Mouse (Mus musculus): ENCODE measurements around the gene Spert.

Spert gene

DNA sequence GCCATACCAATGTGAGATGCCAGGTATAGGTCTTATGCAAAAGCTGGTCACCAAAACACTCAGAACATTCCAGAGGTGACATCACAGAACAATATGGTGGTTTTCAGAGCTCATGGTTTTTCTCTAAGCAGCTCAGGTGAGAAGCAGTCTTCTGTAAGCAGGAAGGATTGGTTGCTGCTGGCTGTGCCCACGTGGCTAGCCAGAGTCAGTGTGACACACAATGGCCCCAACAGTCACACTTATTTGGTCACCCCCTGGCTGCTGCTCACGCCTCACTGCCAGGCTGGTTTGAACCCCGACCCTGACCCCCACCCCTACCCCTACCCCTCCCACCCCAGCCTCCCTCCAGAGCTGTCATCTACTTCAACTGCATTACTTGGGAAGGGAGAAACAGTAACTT, at the start of gene Spert:
Gene Spert (minus strand): TSS at position 139 of the 400 bp plus-strand sequence.
- DNase-seq = no peak

DNA sequence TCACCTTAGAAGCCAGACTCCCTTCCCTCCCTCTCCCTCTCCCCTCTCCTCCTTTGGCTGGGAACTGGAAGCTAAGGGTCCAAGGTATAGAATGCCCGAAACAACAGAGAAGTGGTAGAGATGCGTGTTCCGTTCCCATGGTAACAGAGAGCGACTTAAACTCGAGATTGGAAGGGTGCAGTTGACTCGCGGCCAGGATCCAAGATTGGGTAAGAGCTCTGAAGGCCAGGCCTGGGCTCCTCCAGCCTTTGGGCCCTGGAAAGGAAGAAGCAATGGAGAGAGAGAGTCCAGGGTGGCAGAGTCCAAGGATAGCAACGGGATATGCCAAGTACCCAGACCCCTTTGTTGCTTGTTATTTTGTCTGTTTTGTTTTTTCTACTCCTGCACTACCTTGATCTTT, 49.2 kb upstream of the Spert start, which contains the start of gene Erich6b:
Gene Erich6b (plus strand): TSS at position 180 of the 400 bp plus-strand sequence.
- no peak for DNase-seq

DNA sequence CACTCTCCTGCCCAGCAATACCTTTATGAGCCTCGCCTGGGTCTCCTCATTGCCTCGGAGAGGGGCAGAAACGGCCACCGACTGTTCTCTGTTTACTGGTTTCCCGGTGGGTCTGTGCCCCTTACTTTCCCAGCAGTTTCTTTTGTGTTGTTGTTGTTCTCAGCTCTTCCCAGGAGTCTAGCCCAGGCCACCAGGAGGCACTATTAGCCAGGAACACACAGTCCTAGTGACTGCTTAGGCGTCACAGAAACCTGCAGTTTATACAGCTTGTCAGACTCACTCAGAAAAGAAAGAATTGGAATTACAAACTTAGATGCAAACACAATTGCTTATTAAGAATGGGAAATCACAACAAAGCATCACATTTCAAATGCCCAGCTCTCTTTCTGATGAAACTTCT, 48.5 kb upstream of the Spert start:
- peak; percentile 39 to 64 for DNase-seq

DNA sequence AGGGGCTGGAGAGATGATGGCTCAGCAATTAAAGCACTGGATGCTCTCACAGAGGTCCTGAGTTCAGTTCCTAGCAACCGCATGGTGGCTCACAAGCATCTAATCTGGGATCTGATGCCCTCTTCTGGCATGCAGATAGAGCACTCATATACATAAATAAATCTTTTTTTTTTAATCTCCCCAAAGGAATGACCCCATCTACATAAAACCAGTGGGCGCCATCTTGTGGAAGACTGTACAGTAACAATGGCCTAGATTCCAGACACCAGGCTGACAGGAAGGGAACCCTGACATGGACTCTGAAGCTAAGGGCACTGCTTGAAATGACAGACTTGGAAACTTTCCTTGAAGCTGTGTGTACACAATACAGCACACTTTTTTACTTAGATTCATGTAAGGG, 47.9 kb upstream of the Spert start:
- DNase-seq = peak; percentile 30 to 44

DNA sequence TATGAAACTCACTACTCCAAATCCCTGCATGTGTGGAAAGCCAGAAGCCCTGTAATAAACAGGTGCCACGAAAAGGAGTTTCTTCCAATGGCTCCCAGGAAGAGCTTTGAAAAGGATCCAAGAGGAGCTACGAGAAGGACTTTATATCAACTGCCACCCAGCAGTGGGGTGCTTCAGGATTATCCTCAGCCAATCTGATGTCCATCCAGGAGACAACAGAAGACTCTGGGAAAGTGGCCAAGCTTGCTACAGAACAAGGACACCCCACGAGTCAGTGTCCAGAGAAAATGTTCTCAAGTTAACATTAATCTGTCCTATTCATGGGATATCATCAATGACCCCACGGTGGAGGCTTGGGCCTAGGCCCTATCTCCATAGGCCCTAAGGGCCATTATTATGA, 44.7 kb upstream of the Spert start:
- DNase-seq = no peak

DNA sequence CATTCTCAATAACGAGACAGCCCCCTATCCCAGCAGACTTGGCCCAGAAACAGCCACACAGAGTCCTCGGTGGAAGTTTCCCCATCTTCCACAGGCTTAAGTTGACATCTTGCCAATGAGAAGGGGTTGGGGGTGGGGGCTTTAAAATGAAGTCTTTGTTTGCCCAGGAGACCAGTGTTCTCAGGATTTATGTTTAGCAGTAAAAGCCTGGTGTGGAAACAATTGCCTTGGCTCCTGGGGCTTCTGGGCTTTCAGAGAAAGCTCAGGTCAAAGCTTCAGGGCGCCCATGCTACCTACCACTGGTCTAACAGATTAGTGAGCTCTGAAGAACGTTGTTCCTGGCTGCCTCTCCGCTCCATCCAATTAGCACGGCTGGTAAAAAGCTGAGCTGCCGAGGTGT, 43.2 kb upstream of the Spert start:
- DNase-seq = no peak

DNA sequence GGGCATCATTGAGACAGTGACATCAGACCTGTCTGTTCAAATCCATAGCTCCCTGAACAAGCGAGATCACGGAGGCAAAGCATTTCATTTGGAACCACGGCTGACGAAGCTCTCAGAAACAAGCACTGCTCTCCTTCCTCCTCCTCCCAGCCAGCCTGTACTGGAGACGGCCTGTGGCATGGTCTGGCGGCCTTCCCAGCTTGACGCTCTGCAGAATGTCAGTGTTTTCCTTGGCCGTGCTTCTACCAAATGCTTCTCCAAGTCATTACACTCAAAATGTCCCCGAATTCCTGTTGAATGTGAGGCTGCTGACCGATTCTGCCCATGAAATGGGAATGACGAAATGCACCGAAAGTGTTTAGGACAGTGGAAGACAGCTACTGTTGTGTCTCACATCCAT, 42.4 kb upstream of the Spert start:
- DNase-seq = peak; percentile 55 to 71

DNA sequence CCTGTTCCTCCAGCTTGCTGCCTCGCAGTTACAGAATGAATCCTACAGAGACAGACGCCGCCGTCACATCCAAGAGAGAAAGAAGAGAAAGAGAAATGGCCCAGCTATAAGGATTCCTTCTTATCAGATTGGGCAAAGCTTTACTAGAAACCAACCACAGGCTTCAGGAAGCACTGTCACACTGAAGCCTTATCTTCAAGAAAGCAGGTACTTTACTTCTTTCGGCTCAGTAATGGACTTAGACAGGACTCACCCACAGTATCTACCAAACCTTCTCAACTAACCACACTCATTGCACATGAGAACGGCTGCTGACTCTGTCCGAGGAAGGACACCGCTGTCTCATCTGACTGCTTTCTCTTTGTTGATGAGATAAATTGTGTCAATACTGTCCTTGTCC, 36.0 kb upstream of the Spert start:
- DNase-seq = no peak

DNA sequence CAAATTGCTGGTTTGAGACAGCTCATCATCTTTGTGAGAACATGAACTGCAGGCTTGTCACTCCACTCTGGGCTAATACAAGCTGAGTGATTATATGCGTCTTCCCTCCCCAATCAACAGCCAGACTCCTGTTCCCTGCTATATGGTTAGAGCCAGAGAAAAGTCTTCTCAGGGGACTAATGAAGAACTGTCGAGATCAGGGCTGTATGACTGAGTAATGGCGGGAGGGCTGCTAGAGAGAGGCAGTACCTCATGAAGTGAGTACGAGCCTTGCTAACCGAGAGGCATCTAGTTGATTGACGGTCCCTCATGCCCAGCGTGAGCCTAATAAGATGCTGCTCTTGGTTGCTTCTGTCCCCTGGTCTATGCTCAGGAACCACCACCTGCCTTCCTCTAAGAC, 30.1 kb upstream of the Spert start:
- DNase-seq = no peak

DNA sequence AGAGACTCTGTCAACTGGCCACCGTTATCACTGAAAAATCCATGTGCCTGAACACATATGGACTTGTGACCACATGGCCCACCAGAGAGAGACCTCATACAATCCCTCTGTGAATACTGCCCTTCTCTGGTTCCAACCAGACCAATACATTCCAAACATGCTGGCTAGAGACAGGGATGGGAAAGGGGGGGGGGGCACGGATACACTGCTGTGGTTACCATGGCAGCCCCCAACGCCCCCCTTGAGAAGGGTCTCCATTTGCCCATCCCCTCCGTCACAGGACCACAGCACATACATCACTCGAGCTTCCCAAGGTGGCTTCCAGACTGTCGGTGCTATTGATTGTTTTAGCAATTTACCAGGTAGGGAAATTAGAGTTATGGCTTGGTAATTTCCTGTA, 23.5 kb upstream of the Spert start:
- DNase-seq = no peak

DNA sequence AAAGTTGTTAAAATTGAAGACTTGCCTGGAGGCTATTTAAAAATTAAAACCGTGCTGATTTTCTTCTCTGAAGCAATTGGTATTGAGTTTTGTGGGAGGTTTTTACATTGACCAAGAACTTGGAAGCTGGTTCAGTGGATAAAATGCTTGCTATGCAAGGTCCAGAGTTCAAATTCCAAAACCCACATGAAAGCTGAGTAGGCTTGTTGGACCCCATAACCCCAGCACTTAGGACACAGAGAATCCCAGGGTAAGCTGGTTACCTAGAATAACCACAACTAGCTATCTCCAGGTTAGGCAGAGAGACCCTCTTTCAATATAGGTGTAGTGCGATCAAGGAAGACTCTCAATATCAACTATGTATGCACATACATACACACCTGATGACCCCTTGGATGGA, 16.3 kb upstream of the Spert start:
- DNase-seq = peak; percentile 18 to 57

DNA sequence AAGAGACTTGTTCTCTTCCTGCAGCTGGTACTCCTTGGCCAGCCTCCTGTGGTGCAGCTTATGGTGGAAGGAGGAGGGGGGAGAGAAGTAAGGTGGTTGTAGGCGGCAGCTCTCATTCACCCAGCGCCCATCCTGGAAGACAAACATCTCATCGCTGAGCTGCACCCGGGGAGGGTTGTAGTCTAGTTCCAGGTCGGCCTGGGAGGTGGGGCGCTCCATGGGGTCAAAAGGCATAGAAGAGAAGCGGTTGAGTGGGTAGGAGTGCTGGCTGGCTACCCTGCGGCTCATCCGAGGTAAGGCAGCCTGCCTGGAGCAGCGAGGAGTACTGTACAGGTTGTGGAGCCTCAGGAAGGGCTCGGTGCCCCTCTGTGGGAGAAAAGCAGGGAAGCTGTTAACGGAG, 9.0 kb downstream of the Spert start:
- DNase-seq = peak; percentile 11 to 38

DNA sequence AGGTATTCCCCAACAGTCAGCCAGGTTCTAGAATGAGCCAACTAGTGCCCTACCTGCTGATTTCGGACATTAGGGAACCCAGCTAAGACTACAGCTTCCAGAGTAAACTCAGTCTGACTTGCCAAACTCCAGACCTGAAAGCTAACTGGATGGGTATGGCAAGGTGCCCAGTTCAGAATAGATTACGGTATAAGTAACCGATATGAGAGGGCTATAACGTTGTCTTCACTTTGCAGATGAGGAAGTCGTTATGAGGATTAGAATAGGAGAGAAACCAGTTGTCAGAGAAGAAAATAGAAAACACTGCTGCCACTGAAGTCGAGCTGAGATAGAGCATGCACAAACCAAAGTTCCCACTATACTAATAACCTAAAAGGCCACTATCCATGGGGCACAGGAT, 13.9 kb downstream of the Spert start:
- DNase-seq = no peak

DNA sequence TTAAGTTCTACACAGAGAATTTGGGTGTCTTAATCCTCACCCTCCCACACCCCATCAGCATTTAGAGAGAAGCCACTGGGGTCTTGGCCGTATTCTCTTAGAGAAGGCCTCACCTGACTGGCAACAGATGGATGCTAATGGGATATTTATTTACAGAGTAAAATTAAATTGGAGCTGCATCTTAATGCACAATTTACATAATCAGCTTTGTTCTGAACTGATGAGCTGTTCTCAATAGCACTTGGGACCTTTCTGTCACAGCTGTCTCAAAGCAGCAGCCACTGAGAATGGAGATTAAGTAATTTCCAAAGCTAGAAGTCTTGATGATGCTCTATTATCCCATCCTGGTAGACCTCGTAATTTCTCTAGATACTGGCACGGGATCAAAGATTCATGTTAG, 26.6 kb downstream of the Spert start:
- no peak for DNase-seq

DNA sequence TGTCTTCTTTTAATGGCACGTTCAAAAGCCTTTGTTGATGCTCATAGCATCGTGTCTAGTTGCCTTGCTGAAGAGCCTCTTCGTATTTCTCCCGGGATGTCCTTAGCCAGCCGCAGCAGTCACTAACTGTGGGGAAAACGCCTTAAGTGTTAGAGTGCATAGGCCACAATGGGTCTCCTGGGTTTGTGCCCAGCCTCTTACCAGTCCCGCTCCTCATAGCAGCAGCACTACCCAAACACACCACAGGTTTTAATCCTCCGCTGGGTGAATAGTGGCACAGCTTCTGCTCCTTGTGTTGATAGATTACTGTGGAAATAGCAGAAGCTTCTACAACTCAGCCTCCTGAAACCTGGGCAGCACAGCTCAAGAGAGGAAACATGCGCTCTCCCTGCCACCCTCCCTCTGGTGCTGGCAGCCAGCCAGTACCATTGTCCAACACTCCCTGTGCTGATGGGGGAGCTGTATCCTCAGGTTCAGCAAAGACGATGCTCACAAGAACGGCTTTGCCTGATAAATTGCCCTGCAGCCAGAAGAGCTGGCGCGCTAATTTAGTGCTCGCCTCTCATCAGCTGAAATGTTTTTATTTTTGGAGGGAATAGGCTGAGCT, 27.3 kb downstream of the Spert start:
- peak; percentile 69 to 82 for DNase-seq

DNA sequence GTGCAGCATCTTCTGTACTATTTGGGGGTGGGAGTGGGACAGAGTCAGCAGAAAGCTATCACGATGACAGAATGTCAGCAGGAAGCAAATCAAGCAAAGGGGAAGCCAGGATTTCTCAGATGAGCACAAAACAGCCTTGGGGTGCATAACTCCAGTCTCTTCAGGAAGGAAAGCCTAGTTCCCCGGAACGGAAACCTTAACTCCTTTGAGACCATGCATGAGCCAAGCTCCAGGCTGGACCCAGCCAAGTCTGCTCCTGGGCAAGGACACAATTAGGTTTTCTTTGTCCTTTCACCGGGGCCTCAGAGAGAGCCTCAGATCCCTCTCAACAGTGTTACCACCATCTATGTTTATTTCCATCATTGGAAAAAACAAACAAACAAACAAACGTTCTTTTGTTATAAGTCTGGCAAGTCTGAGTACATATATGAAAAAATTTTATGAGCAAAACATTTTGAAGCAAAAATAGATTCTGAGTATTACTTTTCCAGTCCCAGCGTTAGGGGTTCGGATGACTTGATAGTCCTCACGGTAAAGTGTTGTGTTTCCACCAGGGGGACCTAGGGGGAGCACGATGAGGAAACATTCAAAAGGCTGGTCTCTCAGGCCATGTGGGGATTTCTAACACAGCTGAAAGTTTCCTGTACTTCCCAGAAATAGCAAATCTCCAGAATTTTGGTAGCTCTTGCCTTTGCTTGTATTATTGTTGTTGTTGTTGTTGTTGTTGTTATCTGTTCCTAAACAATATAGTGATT, 31.2 kb downstream of the Spert start:
- peak; percentile 27 to 30 for DNase-seq

DNA sequence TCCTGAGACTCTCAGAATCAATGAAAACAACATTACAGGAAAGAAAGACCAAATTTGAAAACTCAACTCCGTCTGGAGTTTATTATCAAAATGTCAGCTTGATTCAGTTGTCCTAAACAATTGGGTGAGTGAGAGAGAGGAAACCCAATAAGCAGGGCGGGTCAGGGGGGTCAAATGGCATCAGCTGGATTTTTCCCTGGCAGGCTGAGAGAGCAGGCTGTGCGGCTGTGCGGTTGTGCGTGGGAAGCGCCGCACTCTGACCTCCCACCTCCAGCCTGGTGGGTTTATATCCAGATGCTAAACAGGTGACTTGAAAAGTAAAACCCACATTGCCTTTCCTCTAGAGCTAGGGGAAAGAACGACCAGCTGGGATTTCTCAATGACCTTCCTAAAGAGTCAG, 51.2 kb downstream of the Spert start:
- no peak for DNase-seq

DNA sequence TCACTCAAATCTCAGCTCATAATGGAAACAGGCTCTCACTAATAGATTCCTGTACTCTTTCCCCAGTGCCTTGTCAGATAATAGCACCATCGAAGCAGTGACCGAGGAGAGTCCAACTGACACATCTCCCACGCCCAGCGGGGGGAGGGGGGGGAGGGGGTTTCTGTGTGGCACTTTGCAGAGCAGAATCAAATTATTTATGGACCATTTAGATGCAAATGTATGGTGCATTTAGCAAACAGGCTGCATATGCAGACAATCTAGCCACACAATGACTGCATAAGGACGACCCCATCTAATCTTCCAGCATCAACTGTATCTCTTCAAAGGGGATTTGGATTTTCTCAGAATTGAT, 51.9 kb downstream of the Spert start:
- DNase-seq = no peak

DNA sequence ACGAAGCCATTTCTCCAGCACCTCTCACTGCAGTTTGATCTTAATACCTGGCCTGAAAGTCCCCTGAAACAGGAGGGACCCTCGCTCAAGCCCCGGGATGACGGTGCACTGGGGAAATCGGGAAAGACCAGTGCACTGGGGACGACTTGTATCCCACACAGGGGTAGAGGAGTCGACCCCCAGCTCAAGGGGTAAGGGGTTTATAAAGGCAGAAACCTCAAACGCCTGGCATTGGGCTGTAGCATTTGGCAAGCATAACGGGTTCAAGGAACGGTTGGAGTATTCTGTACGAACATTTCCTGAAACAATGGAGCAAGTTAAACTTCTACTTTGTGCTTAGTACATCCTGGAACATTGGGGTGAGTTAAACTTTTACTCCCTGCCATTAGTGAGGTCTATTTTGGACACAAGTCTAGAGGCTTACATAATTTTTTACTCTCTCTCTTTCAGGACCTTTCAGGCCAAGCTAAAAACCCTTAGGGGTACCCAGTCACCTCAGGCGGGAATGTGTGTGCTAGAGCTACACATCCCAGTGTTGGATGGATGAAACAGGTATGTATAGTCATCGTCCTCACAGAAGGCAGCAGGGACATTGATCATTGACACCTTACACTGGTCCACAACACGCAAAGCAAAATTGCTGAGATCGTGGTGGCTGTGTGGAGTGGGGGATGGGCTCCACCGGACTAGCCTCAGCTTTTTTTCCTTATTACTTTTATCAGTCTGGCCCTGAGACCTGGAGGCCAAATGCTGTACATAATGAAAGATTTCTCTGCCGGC, 52.5 kb downstream of the Spert start:
- DNase-seq = peak; percentile 67 to 84

DNA sequence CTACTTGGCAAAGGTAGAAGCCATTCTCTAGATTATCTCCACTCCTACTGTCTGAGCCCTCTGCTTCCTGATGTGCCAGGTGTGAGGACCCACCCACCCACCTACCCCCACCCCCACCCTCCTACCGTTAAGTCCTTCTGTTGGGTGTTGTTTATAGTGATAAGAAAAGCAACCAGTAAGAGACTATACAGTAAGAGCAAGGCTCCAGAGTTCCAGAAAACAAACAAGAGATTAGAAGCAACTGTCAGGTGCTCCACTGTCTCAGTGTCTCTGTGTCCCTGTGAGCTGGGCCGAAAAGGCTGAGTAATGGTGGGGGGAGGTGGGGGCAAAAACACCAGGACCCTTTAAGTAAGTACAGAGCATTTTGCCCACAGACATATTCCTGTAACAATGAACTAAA, 53.7 kb downstream of the Spert start:
- DNase-seq = no peak
